Mouse (Mus musculus) hindbrain, embryonic 11.5 days (tissue): ENCODE measurements at regions not wholly inside any gene's neighbourhood (a gene's known extent, or its start where the extent isn't known, plus 50 kb on each side); places are given as distances from the start of the nearest gene placed in this dataset.

Experiments
- ATAC-seq: fragments of 200-750 bp; cut with Nextera tagmentation; 2 replicates; pipeline ENCODE4 v1.8.0; 2017; ENCODE audit warnings: mild to moderate bottlenecking, moderate TSS enrichment, moderate library complexity; ENCODE audit not compliant: low FRiP score
- DNase-seq: peaks from one replicate; pipeline ENCODE4 v3.0.0-alpha.2; 2015; ENCODE audit warnings: low spot score
- H3K27ac ChIP-seq: fragments of 300-500 bp; sonication (generic); 2 replicates; pipeline ENCODE4 v1.5.1; 2014; ENCODE audit warnings: mild to moderate bottlenecking, low read depth, low read length
- H3K27me3 ChIP-seq: fragments of 300-500 bp; sonication (generic); 2 replicates; pipeline ENCODE4 v1.6.1; 2014; ENCODE audit warnings: mild to moderate bottlenecking, low read length, moderate library complexity, mixed read lengths; ENCODE audit not compliant: control insufficient read depth, insufficient read depth
- H3K36me3 ChIP-seq: fragments of 300-500 bp; sonication (generic); 2 replicates; pipeline ENCODE4 v1.6.1; 2014; ENCODE audit warnings: mild to moderate bottlenecking, low read length, moderate library complexity, mixed read lengths; ENCODE audit not compliant: control insufficient read depth, insufficient read depth
- H3K4me1 ChIP-seq: fragments of 300-500 bp; sonication (generic); replicated peaks from 2 replicates; pipeline ENCODE4 v1.6.1; 2014; ENCODE audit warnings: low read length, mixed read lengths; ENCODE audit not compliant: control insufficient read depth, insufficient read depth
- H3K4me2 ChIP-seq: fragments of 300-500 bp; sonication (generic); replicated peaks from 2 replicates; pipeline ENCODE4 v1.6.1; 2014; ENCODE audit warnings: mild to moderate bottlenecking, low read depth, low read length
- H3K4me3 ChIP-seq: fragments of 300-500 bp; sonication (generic); 2 replicates; pipeline ENCODE4 v1.5.1; 2014; ENCODE audit warnings: low read depth, low read length
- H3K9ac ChIP-seq: fragments of 300-500 bp; sonication (generic); 2 replicates; pipeline ENCODE4 v1.6.1; 2014; ENCODE audit warnings: low read depth, low read length
- H3K9me3 ChIP-seq: fragments of 300-500 bp; sonication (generic); 2 replicates; pipeline ENCODE4 v1.6.1; 2016; ENCODE audit warnings: low read length; ENCODE audit not compliant: control insufficient read depth
- WGBS: fragments of 180-500 bp; shearing (Covaris S2); extraction: QIAGEN DNeasy Blood & Tissue Kit; methylation state at CpG from one replicate; pipeline ENCODE4 v1.1.7; 2014; 5-methylcytosine and 5-hydroxymethylcytosine counted together

DNA sequence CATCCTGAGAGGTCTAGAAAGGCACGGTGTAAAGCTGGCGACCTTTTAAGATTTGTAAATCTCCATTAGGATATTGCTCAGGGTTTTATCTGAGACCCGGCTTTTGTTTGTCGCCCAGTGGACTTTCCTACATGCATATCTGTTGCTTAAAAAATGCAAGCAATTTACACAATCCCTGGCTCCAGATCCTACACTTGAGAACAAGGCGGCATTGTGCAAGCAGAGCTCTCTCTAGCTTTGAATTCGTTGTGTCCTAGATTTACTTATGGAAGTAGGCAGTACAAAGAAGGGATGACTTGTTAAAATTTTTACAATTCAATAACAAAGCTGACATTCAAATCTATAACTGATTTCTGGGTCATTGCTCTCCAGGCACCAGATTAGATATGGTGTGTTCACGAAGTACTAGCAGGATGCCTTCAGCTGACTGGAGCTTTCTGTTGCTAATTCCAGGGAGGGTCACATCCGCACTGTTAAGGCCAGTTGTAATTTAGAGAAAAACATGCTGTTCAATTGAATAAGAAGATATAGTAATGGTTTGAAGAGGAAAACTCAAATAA is 62.2 kb upstream of the Teddm2 start:
- Histone ChIP-seq H3K36me3 (no peaks in the 10 kb centered on the region), H3K9me3 (no peaks in the 10 kb centered on the region), H3K4me3 (no peak overlapping the region), H3K9ac (no peak overlapping the region), H3K27ac (no peak overlapping the region), H3K4me1 (no peaks in the 10 kb centered on the region), H3K4me2 (no peak overlapping the region), H3K27me3 (no peaks in the 10 kb centered on the region)
- whole genome bisulfite sequencing: 66% methylated on average over 8 of the region's 8 CpGs
- DNase-seq (no peak), ATAC-seq (no peak)

DNA sequence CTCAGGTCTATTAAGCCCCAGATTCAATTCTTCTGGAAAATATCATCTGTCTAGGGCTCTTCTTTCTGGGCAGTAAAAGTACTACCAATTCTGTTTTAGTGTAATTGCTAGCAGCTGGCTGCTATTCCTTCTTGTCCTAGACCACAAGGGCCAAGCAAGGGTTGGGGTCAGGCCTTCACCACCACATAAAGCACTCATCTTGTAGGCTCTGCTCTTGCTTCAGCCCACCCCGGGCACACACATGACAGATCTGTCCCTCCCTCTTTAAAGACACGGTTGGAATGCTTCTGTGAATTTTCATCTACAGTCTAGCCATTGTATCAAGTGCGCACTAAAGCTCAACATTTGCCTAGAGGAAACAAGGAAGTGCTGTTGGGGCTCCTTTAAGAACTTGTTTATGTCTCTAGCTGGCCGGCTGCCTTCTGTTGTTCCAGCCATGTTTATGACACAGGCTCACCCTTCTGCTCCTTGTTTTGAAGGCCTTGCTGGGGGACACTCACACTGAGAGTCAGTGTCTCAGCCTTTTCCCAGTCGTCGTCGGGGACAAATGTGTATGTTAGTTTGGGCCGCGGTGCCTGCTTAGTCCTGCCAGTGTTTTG is 63.8 kb upstream of the Teddm2 start:
- 75% methylated on average over 9 of the region's 9 CpGs for WGBS
- no peak overlapping the region for H3K9ac ChIP-seq
- no peak for ATAC-seq
- no peaks in the 10 kb centered on the region for H3K4me1 ChIP-seq
- H3K27ac ChIP-seq: no peak overlapping the region
- H3K27me3 ChIP-seq: no peaks in the 10 kb centered on the region
- no peak overlapping the region for H3K4me3 ChIP-seq
- DNase-seq: no peak
- no peaks in the 10 kb centered on the region for H3K9me3 ChIP-seq
- H3K36me3 ChIP-seq: no peaks in the 10 kb centered on the region
- no peak overlapping the region for H3K4me2 ChIP-seq

GRCm38 (mm10) chr1:153969401-153969800 is 69.4 kb upstream of the Teddm2 start:
- WGBS: 80% methylated on average over 4 of the region's 4 CpGs
- Histone ChIP-seq H3K4me1 (no peaks in the 10 kb centered on the region), H3K27ac (no peak overlapping the region), H3K4me3 (no peak overlapping the region), H3K27me3 (no peaks in the 10 kb centered on the region), H3K9ac (no peak overlapping the region), H3K4me2 (no peak overlapping the region), H3K9me3 (no peaks in the 10 kb centered on the region), H3K36me3 (no peaks in the 10 kb centered on the region)
- DNase-seq (no peak), ATAC-seq (no peak)

- Histone ChIP-seq H3K36me3 (no peaks in the 10 kb centered on the region), H3K27ac (no peak overlapping the region), H3K9ac (no peak overlapping the region), H3K9me3 (no peaks in the 10 kb centered on the region), H3K4me1 (no peaks in the 10 kb centered on the region), H3K27me3 (no peaks in the 10 kb centered on the region), H3K4me3 (no peak overlapping the region), H3K4me2 (no peak overlapping the region)
- ATAC-seq: no peak
- no peak for DNase-seq
- 88% methylated on average over 1 of the region's 1 CpGs for WGBS
Measured at GRCm38 (mm10) chr1:153974300-153974699, 74.3 kb upstream of the Teddm2 start.

GRCm38 (mm10) chr1:153977963-153978726 is 78.1 kb upstream of the Teddm2 start:
- no peaks in the 10 kb centered on the region for H3K4me1 ChIP-seq
- no peaks in the 10 kb centered on the region for H3K9me3 ChIP-seq
- H3K27ac ChIP-seq: no peak overlapping the region
- peak; percentile 36 for DNase-seq
- H3K9ac ChIP-seq: no peak overlapping the region
- no peak overlapping the region for H3K4me3 ChIP-seq
- ATAC-seq: peak; percentile 75
- WGBS: 18% methylated on average over 5 of the region's 5 CpGs
- H3K36me3 ChIP-seq: no peaks in the 10 kb centered on the region
- no peak overlapping the region for H3K4me2 ChIP-seq
- H3K27me3 ChIP-seq: no peaks in the 10 kb centered on the region

DNA sequence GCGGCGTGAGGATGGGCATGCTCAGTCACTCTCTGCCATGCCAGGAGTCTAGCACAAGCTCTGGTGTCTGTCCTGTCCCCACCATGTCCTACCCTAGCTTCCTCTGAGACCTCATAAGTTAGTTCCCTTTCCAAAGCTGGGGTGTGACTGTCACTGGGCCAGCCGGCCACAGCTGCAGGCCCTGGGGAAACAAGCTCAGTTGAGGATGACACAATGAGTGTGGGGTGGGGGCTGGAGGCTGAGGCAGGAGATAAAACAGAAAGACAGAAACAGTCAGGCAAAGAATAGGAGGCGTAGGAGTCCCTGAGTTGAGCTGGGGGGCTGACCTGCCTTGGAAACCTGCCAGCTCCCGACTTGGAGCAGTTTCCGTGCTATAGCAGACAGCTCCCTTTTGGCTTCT is 80.9 kb upstream of the Teddm2 start:
- no peaks in the 10 kb centered on the region for H3K27me3 ChIP-seq

GRCm38 (mm10) chr1:153985595-153985994 is 85.6 kb upstream of the Teddm2 start:
- WGBS: 95% methylated on average over 5 of the region's 5 CpGs
- Histone ChIP-seq H3K36me3 (no peaks in the 10 kb centered on the region), H3K27ac (no peak overlapping the region), H3K9me3 (no peaks in the 10 kb centered on the region), H3K4me2 (no peak overlapping the region), H3K27me3 (no peaks in the 10 kb centered on the region), H3K9ac (no peak overlapping the region), H3K4me3 (no peak overlapping the region), H3K4me1 (no peaks in the 10 kb centered on the region)
- no peak for DNase-seq
- ATAC-seq: no peak

More for the DNA sequence above, 80.9 kb upstream of the Teddm2 start:
- Histone ChIP-seq H3K4me1 (no peaks in the 10 kb centered on the region), H3K9ac (no peak overlapping the region), H3K9me3 (no peaks in the 10 kb centered on the region), H3K4me3 (no peak overlapping the region), H3K27ac (no peak overlapping the region), H3K36me3 (no peaks in the 10 kb centered on the region), H3K4me2 (no peak overlapping the region)
- ATAC-seq (no peak), DNase-seq (no peak)
- whole genome bisulfite sequencing: 81% methylated on average over 6 of the region's 6 CpGs

- H3K4me2 ChIP-seq: no peak overlapping the region
Measured at GRCm38 (mm10) chr1:153986632-153987031, 86.6 kb upstream of the Teddm2 start.

DNA sequence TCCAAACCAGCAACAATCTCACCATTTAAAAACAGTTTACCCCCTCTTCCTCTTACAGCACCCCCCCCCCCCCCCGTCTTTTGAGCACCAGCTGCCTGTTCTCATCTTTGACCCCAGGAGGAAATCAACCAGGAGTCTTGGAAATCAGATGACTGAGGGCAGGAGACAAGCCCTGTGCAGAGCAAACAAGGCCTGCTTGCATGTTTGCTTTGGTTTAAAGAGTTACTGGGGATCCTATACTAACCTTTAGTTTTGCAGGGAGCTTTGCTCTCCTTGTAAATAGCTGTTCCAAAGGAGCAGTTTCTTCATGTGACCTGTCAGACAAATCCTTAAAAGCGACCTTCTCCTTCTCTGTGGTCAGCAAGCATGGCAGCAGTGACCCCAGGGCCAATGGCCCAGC is 88.3 kb upstream of the Teddm2 start:
- no peak overlapping the region for H3K4me2 ChIP-seq
- WGBS: 41% methylated on average over 1 of the region's 2 CpGs

More at GRCm38 (mm10) chr1:153986632-153987031, 86.6 kb upstream of the Teddm2 start:
- no peak overlapping the region for H3K27ac ChIP-seq
- no peaks in the 10 kb centered on the region for H3K9me3 ChIP-seq
- DNase-seq: no peak
- ATAC-seq: no peak
- no peak overlapping the region for H3K4me3 ChIP-seq
- no peaks in the 10 kb centered on the region for H3K27me3 ChIP-seq
- WGBS: 77% methylated on average over 6 of the region's 6 CpGs
- H3K36me3 ChIP-seq: no peaks in the 10 kb centered on the region
- no peaks in the 10 kb centered on the region for H3K4me1 ChIP-seq
- no peak overlapping the region for H3K9ac ChIP-seq

More for the DNA sequence above, 88.3 kb upstream of the Teddm2 start:
- Histone ChIP-seq H3K9me3 (no peaks in the 10 kb centered on the region), H3K27ac (no peak overlapping the region), H3K27me3 (no peaks in the 10 kb centered on the region), H3K36me3 (no peaks in the 10 kb centered on the region), H3K4me1 (no peaks in the 10 kb centered on the region), H3K4me3 (no peak overlapping the region), H3K9ac (no peak overlapping the region)
- no peak for ATAC-seq
- DNase-seq: no peak
